Mouse (Mus musculus): Measurements from ENCODE around the gene Rsph1. TPM values are rescaled to one million over a fixed set of nuclear protein-coding genes. Genes with fewer than 3 reads are reported as not detected.

The Rsph1 gene
- total and polyA plus RNA-seq, 3 experiments, result not detected

DNA sequence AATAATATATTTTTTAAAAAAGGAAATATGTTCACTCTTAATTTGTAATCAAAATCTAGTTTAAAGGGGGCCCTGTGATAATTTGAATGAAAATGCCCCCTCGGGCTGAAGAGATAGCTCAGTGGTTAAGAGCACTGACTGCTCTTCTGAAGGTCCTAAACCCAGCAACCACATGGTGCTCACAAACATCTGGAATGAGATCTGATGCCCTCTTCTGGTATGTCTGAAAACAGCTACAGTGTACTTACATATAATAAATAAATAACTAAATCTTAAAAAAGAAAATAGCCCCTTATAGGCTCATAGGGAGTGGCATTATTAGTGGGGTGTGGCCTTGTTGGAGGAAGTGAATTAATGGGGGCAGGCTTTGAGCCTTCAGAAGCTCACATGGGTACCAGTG is 20.0 kb downstream of the Rsph1 start (continued):
- TF ChIP-seq PAX5 (IDR thresholded peaks at IDR 0.05; ENCODE audit: low read length), result no peak
- 0 out of 2 replicates have a peak, but pooled peaks have one; percentile 51 for TF ChIP-seq MYC (IDR thresholded peaks at IDR 0.05; ENCODE audit: low read depth, low read length)
- TF ChIP-seq JUND (conservative IDR thresholded peaks at IDR 0.05; ENCODE audit: low read depth, low read length), result no peak
- no peak for TF ChIP-seq MAX (IDR thresholded peaks at IDR 0.05; ENCODE audit: low read length)
- no peak for TF ChIP-seq ZNF384 (IDR thresholded peaks at IDR 0.05; ENCODE audit: low read depth, low read length)
- no peak; the same call in 1 of the 2 replicates for TF ChIP-seq RAD21 (IDR thresholded peaks at IDR 0.05; ENCODE audit: low read depth, low read length)
- no peak for TF ChIP-seq POLR2AphosphoS2 (IDR thresholded peaks at IDR 0.05; ENCODE audit: low read depth, low read length)
- TF ChIP-seq ETS1 (conservative IDR thresholded peaks at IDR 0.05; ENCODE audit: low read depth, low read length), result no peak

DNA sequence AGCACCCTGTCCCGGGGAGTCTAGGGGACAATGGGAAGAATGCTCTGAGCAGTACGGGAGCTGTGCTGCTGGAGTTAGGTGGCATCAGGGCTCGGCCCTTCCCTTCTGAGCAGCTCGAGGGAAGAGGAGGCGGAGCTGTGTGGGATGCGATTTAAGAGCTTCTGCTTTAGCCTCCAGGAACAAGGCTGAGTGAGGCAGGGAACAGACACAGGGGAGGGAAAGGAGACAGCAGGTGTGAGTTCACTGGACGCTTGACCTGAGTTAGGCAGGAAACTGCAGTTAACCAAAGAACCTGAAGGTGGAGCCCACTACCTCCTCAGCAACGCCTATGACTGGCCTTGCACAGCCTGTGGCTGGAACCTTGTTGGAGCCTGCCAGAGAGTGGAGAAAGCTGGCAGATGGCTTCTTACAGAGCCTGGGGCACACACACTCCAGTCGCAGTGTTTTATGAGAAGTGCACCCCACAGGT is 22.7 kb downstream of the Rsph1 start:
- Histone ChIP-seq H3K27me3 (replicated peaks) (peaks cover 26% of the 10 kb centered on the region), H3K9ac (ENCODE audit: insufficient read depth, low read depth) (no peak overlapping the region), H3K4me2 (ENCODE audit: insufficient read depth, low read depth, poor library complexity, severe bottlenecking) (no peak overlapping the region), H3K4me3 (replicated peaks in 1 of 3; ENCODE audit: low read depth in 2 of 3, low read length in 2 of 3, poor library complexity in 1 of 3) (no peak overlapping the region), H3K79me2 (replicated peaks; ENCODE audit: control insufficient read depth, extremely low read depth, insufficient read depth, poor library complexity, severe bottlenecking) (no peaks in the 10 kb centered on the region), H3K27ac (ENCODE audit: insufficient read depth, low read depth) (no peak overlapping the region), H3K36me3 (replicated peaks in 1 of 2; ENCODE audit: control insufficient read depth in 1 of 2, insufficient read depth in 1 of 2, low read length in 1 of 2) (no peaks in the 10 kb centered on the region), H3K4me1 (ENCODE audit: control insufficient read depth in 1 of 2, insufficient read depth in 2 of 2) (peaks cover 8 to 22% of the 10 kb centered on the region in 2 experiments), H3K9me3 (replicated peaks; ENCODE audit: low read length) (peaks cover 7% of the 10 kb centered on the region)
- in situ Hi-C loops (cut with MboI; ENCODE audit: low pct_ligation_motif_present, low pct_unique_long_range_greater_than_20kb, low sequenced_read_pairs), result no loop called here
- dilution Hi-C loops (cut with MboI; ENCODE audit: extremely low pct_ligation_motif_present, extremely low pct_unique_long_range_greater_than_20kb, low sequenced_read_pairs), result no loop called here
- TF ChIP-seq USF2 (conservative IDR thresholded peaks at IDR 0.05; ENCODE audit: low read depth, low read length) (no peak), ZKSCAN1 (IDR thresholded peaks at IDR 0.05; ENCODE audit: borderline replicate concordance, low read depth, low read length) (no peak), HCFC1 (IDR thresholded peaks at IDR 0.05; ENCODE audit: low read depth, low read length) (no peak), TBP (conservative IDR thresholded peaks at IDR 0.05; ENCODE audit: low read depth, low read length) (no peak), PAX5 (IDR thresholded peaks at IDR 0.05; ENCODE audit: low read length) (no peak), KAT2A (IDR thresholded peaks at IDR 0.05; ENCODE audit: insufficient replicate concordance, low read length) (no peak), TCF12 (IDR thresholded peaks at IDR 0.05; ENCODE audit: low read depth, low read length) (no peak), MAZ (IDR thresholded peaks at IDR 0.05; ENCODE audit: low read depth, low read length) (no peak), MYC (IDR thresholded peaks at IDR 0.05; ENCODE audit: low read depth, low read length) (no peak), ELF1 (IDR thresholded peaks at IDR 0.05; ENCODE audit: low read depth, low read length) (no peak), USF1 (IDR thresholded peaks at IDR 0.05; ENCODE audit: low read depth, low read length) (no peak), CHD2 (IDR thresholded peaks at IDR 0.05; ENCODE audit: low read length) (no peak), RCOR1 (conservative IDR thresholded peaks at IDR 0.05; ENCODE audit: low read depth, low read length) (no peak), CTCF (conservative IDR thresholded peaks at IDR 0.05 in 1 of 2, IDR thresholded peaks at IDR 0.05 in 1 of 2; ENCODE audit: low read depth in 2 of 2, low read length in 2 of 2) (peak; percentile 81 to 92), NELFE (IDR thresholded peaks at IDR 0.05; ENCODE audit: low read depth, low read length) (no peak), POLR2AphosphoS2 (IDR thresholded peaks at IDR 0.05; ENCODE audit: low read depth, low read length) (no peak), IRF4 (IDR thresholded peaks at IDR 0.05; ENCODE audit: low read depth, low read length) (no peak), RAD21 (IDR thresholded peaks at IDR 0.05; ENCODE audit: low read depth, low read length) (peak; percentile 86), MAFK (IDR thresholded peaks at IDR 0.05; ENCODE audit: insufficient replicate concordance, low read length) (no peak), JUN (IDR thresholded peaks at IDR 0.05; ENCODE audit: insufficient read depth, low read depth, low read length) (no peak), POLR2A (IDR thresholded peaks at IDR 0.05; ENCODE audit: low read depth, low read length) (no peak), SMC3 (IDR thresholded peaks at IDR 0.05; ENCODE audit: low read depth, low read length) (peak; percentile 80), ZNF384 (IDR thresholded peaks at IDR 0.05; ENCODE audit: low read depth, low read length) (no peak), MAX (IDR thresholded peaks at IDR 0.05; ENCODE audit: low read length) (no peak)
- DNase-seq (ENCODE audit: extremely low read depth), result peak; percentile 54
